Mouse (Mus musculus): Measurements from ENCODE around the gene Wdr34. TPM values are rescaled to one million over a fixed set of nuclear protein-coding genes. Genes with fewer than 3 reads are reported as not detected.

Gene Wdr34
- polyA plus RNA-seq, 1 experiment, result 8.2 TPM

- no peak for TF ChIP-seq CTCF (IDR thresholded peaks at IDR 0.05; ENCODE audit: low read depth, low read length)
- TF ChIP-seq POLR2A (IDR thresholded peaks at IDR 0.05; ENCODE audit: borderline replicate concordance, low read depth, low read length), result no peak
- Histone ChIP-seq H3K27ac (ENCODE audit: insufficient read depth, low read depth, low read length) (no peak overlapping the region), H3K4me1 (ENCODE audit: control insufficient read depth, insufficient read depth, low read length) (peaks cover 3% of the 10 kb centered on the region; the same call in 1 of the 2 replicates), H3K4me3 (ENCODE audit: insufficient read depth, low read length) (no peak overlapping the region)
Measured at GRCm38 (mm10) chr2:30038370-30038769, 10.3 kb downstream of the Wdr34 start.

- Histone ChIP-seq H3K27ac (ENCODE audit: insufficient read depth, low read depth, low read length) (no peak overlapping the region), H3K4me1 (ENCODE audit: control insufficient read depth, insufficient read depth, low read length) (peaks cover 3% of the 10 kb centered on the region; the same call in 1 of the 2 replicates), H3K4me3 (ENCODE audit: insufficient read depth, low read length) (no peak overlapping the region)
- TF ChIP-seq CTCF (IDR thresholded peaks at IDR 0.05; ENCODE audit: low read depth, low read length) (no peak), POLR2A (IDR thresholded peaks at IDR 0.05; ENCODE audit: borderline replicate concordance, low read depth, low read length) (no peak)
Measured at GRCm38 (mm10) chr2:30037762-30038161, 10.9 kb downstream of the Wdr34 start.

GRCm38 (mm10) chr2:30032957-30033356, 15.7 kb downstream of the Wdr34 start:
- no peaks in the 10 kb centered on the region for H3K4me1 ChIP-seq (ENCODE audit: control insufficient read depth, insufficient read depth, low read length)
- no peak overlapping the region for H3K4me3 ChIP-seq (ENCODE audit: insufficient read depth, low read length)
- no peak overlapping the region for H3K27ac ChIP-seq (ENCODE audit: insufficient read depth, low read depth, low read length)
- no peak for TF ChIP-seq POLR2A (IDR thresholded peaks at IDR 0.05; ENCODE audit: borderline replicate concordance, low read depth, low read length)
- TF ChIP-seq CTCF (IDR thresholded peaks at IDR 0.05; ENCODE audit: low read depth, low read length), result no peak

- Histone ChIP-seq H3K4me3 (ENCODE audit: insufficient read depth, low read length) (no peak overlapping the region), H3K4me1 (ENCODE audit: control insufficient read depth, insufficient read depth, low read length) (no peaks in the 10 kb centered on the region), H3K27ac (ENCODE audit: insufficient read depth, low read depth, low read length) (no peak overlapping the region)
- TF ChIP-seq CTCF (IDR thresholded peaks at IDR 0.05; ENCODE audit: low read depth, low read length) (no peak), POLR2A (IDR thresholded peaks at IDR 0.05; ENCODE audit: borderline replicate concordance, low read depth, low read length) (no peak)
Measured at GRCm38 (mm10) chr2:30032244-30032846, 16.3 kb downstream of the Wdr34 start.

GRCm38 (mm10) chr2:30026997-30027396, 21.7 kb downstream of the Wdr34 start:
- Histone ChIP-seq H3K4me3 (ENCODE audit: insufficient read depth, low read length) (no peak overlapping the region), H3K4me1 (ENCODE audit: control insufficient read depth, insufficient read depth, low read length) (no peaks in the 10 kb centered on the region), H3K27ac (ENCODE audit: insufficient read depth, low read depth, low read length) (no peak overlapping the region)
- TF ChIP-seq POLR2A (IDR thresholded peaks at IDR 0.05; ENCODE audit: borderline replicate concordance, low read depth, low read length), result no peak

- no peak overlapping the region for H3K4me3 ChIP-seq (ENCODE audit: insufficient read depth, low read length)
- TF ChIP-seq POLR2A (IDR thresholded peaks at IDR 0.05; ENCODE audit: borderline replicate concordance, low read depth, low read length) (no peak), CTCF (IDR thresholded peaks at IDR 0.05; ENCODE audit: low read depth, low read length) (no peak)
- no peak overlapping the region for H3K27ac ChIP-seq (ENCODE audit: insufficient read depth, low read depth, low read length)
- H3K4me1 ChIP-seq (ENCODE audit: control insufficient read depth, insufficient read depth, low read length), result no peaks in the 10 kb centered on the region
Measured at GRCm38 (mm10) chr2:30025454-30025853, 23.2 kb downstream of the Wdr34 start.

- TF ChIP-seq CTCF (IDR thresholded peaks at IDR 0.05; ENCODE audit: low read depth, low read length), result no peak
- TF ChIP-seq POLR2A (IDR thresholded peaks at IDR 0.05; ENCODE audit: borderline replicate concordance, low read depth, low read length), result no peak
- no peak overlapping the region for H3K4me3 ChIP-seq (ENCODE audit: insufficient read depth, low read length)
- H3K4me1 ChIP-seq (ENCODE audit: control insufficient read depth, insufficient read depth, low read length), result no peaks in the 10 kb centered on the region
- no peak overlapping the region for H3K27ac ChIP-seq (ENCODE audit: insufficient read depth, low read depth, low read length)
Measured at GRCm38 (mm10) chr2:30014326-30014966, 34.2 kb downstream of the Wdr34 start.

GRCm38 (mm10) chr2:30010840-30011281, 37.8 kb downstream of the Wdr34 start:
- Histone ChIP-seq H3K27ac (ENCODE audit: insufficient read depth, low read depth, low read length) (no peak overlapping the region), H3K4me1 (ENCODE audit: control insufficient read depth, insufficient read depth, low read length) (no peaks in the 10 kb centered on the region), H3K4me3 (ENCODE audit: insufficient read depth, low read length) (no peak overlapping the region)
- no peak for TF ChIP-seq POLR2A (IDR thresholded peaks at IDR 0.05; ENCODE audit: borderline replicate concordance, low read depth, low read length)

GRCm38 (mm10) chr2:30009101-30009500, 39.6 kb downstream of the Wdr34 start:
- Histone ChIP-seq H3K4me1 (ENCODE audit: control insufficient read depth, insufficient read depth, low read length) (no peaks in the 10 kb centered on the region), H3K4me3 (ENCODE audit: insufficient read depth, low read length) (no peak overlapping the region), H3K27ac (ENCODE audit: insufficient read depth, low read depth, low read length) (no peak overlapping the region)
- TF ChIP-seq CTCF (IDR thresholded peaks at IDR 0.05; ENCODE audit: low read depth, low read length) (no peak), POLR2A (IDR thresholded peaks at IDR 0.05; ENCODE audit: borderline replicate concordance, low read depth, low read length) (no peak)

- peaks cover 3% of the 10 kb centered on the region for H3K4me1 ChIP-seq (ENCODE audit: control insufficient read depth, insufficient read depth, low read length)
- no peak overlapping the region for H3K4me3 ChIP-seq (ENCODE audit: insufficient read depth, low read length)
- H3K27ac ChIP-seq (ENCODE audit: insufficient read depth, low read depth, low read length), result no peak overlapping the region
- no peak for TF ChIP-seq POLR2A (IDR thresholded peaks at IDR 0.05; ENCODE audit: borderline replicate concordance, low read depth, low read length)
- TF ChIP-seq CTCF (IDR thresholded peaks at IDR 0.05; ENCODE audit: low read depth, low read length), result no peak
Measured at GRCm38 (mm10) chr2:29991962-29992361, 56.7 kb downstream of the Wdr34 start.

Other genes with a start within 250 kb of the Wdr34 start
- gene Slc27a4, start 246.2 kb downstream of the Wdr34 start, polyA plus RNA-seq (2012; ENCODE audit: insufficient read depth, insufficient read length, missing spikeins), result 14.0 and 15.3 TPM in 2 replicates
- gene Urm1, start 228.8 kb downstream of the Wdr34 start, polyA plus RNA-seq (2012; ENCODE audit: insufficient read depth, insufficient read length, missing spikeins), result 27.7 and 37.4 TPM in 2 replicates
- 7.9 and 10.1 TPM in 2 replicates for gene Cercam, start 179.7 kb downstream of the Wdr34 start, polyA plus RNA-seq (2012; ENCODE audit: insufficient read depth, insufficient read length, missing spikeins)
- gene Odf2, start 159.7 kb downstream of the Wdr34 start, polyA plus RNA-seq (2012; ENCODE audit: insufficient read depth, insufficient read length, missing spikeins), result 49.8 and 50.6 TPM in 2 replicates
- 19.0 and 20.6 TPM in 2 replicates for gene Gle1, start 113.5 kb downstream of the Wdr34 start, polyA plus RNA-seq (2012; ENCODE audit: insufficient read depth, insufficient read length, missing spikeins)
- 98.2 and 109 TPM in 2 replicates for gene Sptan1, start 83.3 kb downstream of the Wdr34 start, polyA plus RNA-seq (2012; ENCODE audit: insufficient read depth, insufficient read length, missing spikeins)
- gene Set, start 8.5 kb upstream of the Wdr34 start, polyA plus RNA-seq (2012; ENCODE audit: insufficient read depth, insufficient read length, missing spikeins), result 167 and 173 TPM in 2 replicates
- 6.6 and 7.2 TPM in 2 replicates for gene Pkn3, start 28.8 kb upstream of the Wdr34 start, polyA plus RNA-seq (2012; ENCODE audit: insufficient read depth, insufficient read length, missing spikeins)
- 23.7 and 28.2 TPM in 2 replicates for gene Zdhhc12, start 44.8 kb upstream of the Wdr34 start, polyA plus RNA-seq (2012; ENCODE audit: insufficient read depth, insufficient read length, missing spikeins)
- gene Zer1, start 75.7 kb upstream of the Wdr34 start, polyA plus RNA-seq (2012; ENCODE audit: insufficient read depth, insufficient read length, missing spikeins), result 22.8 and 26.8 TPM in 2 replicates
- 95.7 and 107 TPM in 2 replicates for gene Tbc1d13, start 84.9 kb upstream of the Wdr34 start, polyA plus RNA-seq (2012; ENCODE audit: insufficient read depth, insufficient read length, missing spikeins)
- gene Endog, start 122.6 kb upstream of the Wdr34 start, polyA plus RNA-seq (2012; ENCODE audit: insufficient read depth, insufficient read length, missing spikeins), result 5.4 and 6.4 TPM in 2 replicates
- 12.5 and 12.9 TPM in 2 replicates for gene Spout1, start 129.6 kb upstream of the Wdr34 start, polyA plus RNA-seq (2012; ENCODE audit: insufficient read depth, insufficient read length, missing spikeins)
- 3.5 and 3.9 TPM in 2 replicates for gene Kyat1, start 157.0 kb upstream of the Wdr34 start, polyA plus RNA-seq (2012; ENCODE audit: insufficient read depth, insufficient read length, missing spikeins)
- 17.0 and 18.9 TPM in 2 replicates for gene Lrrc8a, start 188.8 kb upstream of the Wdr34 start, polyA plus RNA-seq (2012; ENCODE audit: insufficient read depth, insufficient read length, missing spikeins)
- gene Gm28035, start 191.7 kb upstream of the Wdr34 start, polyA plus RNA-seq (2012; ENCODE audit: insufficient read depth, insufficient read length, missing spikeins), result 0.91 and 1.6 TPM in 2 replicates
- 8.2 and 15.3 TPM in 2 replicates for gene Phyhd1, start 217.3 kb upstream of the Wdr34 start, polyA plus RNA-seq (2012; ENCODE audit: insufficient read depth, insufficient read length, missing spikeins)
- gene Gm28038, start 232.2 kb upstream of the Wdr34 start, polyA plus RNA-seq (2012; ENCODE audit: insufficient read depth, insufficient read length, missing spikeins), result 3.5 TPM in 1 of 2 replicates, not detected in the other
- 11.5 and 12.4 TPM in 2 replicates for gene Dolk, start 237.5 kb upstream of the Wdr34 start, polyA plus RNA-seq (2012; ENCODE audit: insufficient read depth, insufficient read length, missing spikeins)
- 14.9 and 16.0 TPM in 2 replicates for gene Nup188, start 237.5 kb upstream of the Wdr34 start, polyA plus RNA-seq (2012; ENCODE audit: insufficient read depth, insufficient read length, missing spikeins)